Mouse (Mus musculus) embryonic facial prominence, embryonic 12.5 days (tissue): ENCODE data around the gene Cmip. TPM values are rescaled to one million over a fixed set of nuclear protein-coding genes. Genes with fewer than 3 reads are reported as not detected.

Experiments used
- ATAC-seq: fragments of 200-750 bp; cut with Nextera tagmentation; 2 replicates; pipeline ENCODE4 v1.8.0; 2017; ENCODE audit not compliant: insufficient number of reproducible peaks, insufficient read depth, low FRiP score, low TSS enrichment
- H3K27ac ChIP-seq: fragments of 300-500 bp; sonication (generic); 2 replicates; pipeline ENCODE4 v1.5.1; 2016; ENCODE audit warnings: mild to moderate bottlenecking
- H3K27me3 ChIP-seq: fragments of 300-500 bp; sonication (generic); 2 replicates; pipeline ENCODE4 v1.6.1; 2016; ENCODE audit warnings: mild to moderate bottlenecking, moderate library complexity
- H3K36me3 ChIP-seq: fragments of 300-500 bp; sonication (generic); 2 replicates; pipeline ENCODE4 v1.6.1; 2016; ENCODE audit warnings: mild to moderate bottlenecking
- H3K4me1 ChIP-seq: fragments of 300-500 bp; sonication (generic); 2 replicates; pipeline ENCODE4 v1.6.1; 2016
- H3K4me2 ChIP-seq: fragments of 300-500 bp; sonication (generic); replicated peaks from 2 replicates; pipeline ENCODE4 v1.6.1; 2016; ENCODE audit warnings: mild to moderate bottlenecking, moderate library complexity
- H3K4me3 ChIP-seq: fragments of 300-500 bp; sonication (generic); 2 replicates; pipeline ENCODE4 v1.5.1; 2016; ENCODE audit warnings: mild to moderate bottlenecking
- H3K9ac ChIP-seq: fragments of 300-500 bp; sonication (generic); 2 replicates; pipeline ENCODE4 v1.6.1; 2016; ENCODE audit warnings: mild to moderate bottlenecking, moderate library complexity
- H3K9me3 ChIP-seq: fragments of 300-500 bp; sonication (generic); 2 replicates; pipeline ENCODE4 v1.6.1; 2016; ENCODE audit warnings: mild to moderate bottlenecking, moderate library complexity
- whole genome bisulfite sequencing: fragments of 180-500 bp; shearing (Covaris S2); methylation state at CpG from one replicate; pipeline ENCODE4 v1.1.7; 2016; 5-methylcytosine and 5-hydroxymethylcytosine counted together
- microRNA-seq: library from miRNA; unstranded; fragments of <30 nt; microRNA quantifications from one replicate; pipeline ENCODE4, GENCODE M21; 2017
- polyA plus RNA-seq: library from polyadenylated mRNA; unstranded; fragments of >200 nt; fragmentation: Nextera tagmentation; extraction: Ambion mirVana; gene quantifications from 2 replicates; pipeline ENCODE4 v1.2.1, GENCODE M21; 2016

Cmip gene
- polyA plus RNA-seq, 1 experiment from 2014 or later: 16.8 TPM

DNA sequence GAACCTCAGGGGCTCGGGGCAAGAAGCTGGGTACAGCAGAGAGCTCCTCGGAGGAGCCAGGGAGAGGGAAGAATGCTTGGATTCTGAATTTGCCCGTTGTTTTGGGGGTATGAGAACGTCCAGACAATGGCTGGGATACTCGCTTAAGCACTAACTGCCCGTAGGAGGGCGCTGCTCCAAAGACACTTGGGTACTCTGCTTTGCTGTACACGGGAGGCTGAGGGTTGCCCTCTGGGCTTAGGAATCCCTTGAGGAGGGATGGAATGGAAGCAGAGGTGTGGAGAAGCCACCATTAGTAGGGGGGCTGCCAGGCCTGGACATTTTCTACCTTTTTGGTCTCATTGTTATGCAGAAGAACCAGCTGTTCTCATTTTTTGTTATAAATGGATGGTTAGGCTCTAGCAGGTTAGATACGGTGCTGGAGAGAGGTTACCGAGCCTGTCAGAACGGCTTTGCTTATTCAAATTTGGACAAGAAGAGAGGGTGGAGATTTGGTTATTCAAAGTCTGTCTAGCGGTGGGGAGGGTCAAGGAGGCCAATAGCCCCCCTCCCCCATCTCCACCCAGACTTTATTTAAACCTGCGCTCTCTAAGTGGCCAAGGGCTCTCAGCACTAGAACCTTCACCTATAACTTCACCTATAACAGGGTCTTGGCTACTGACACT is 246.7 kb downstream of the Cmip start:
- Histone ChIP-seq H3K36me3 (no peaks in the 10 kb centered on the region), H3K9me3 (no peaks in the 10 kb centered on the region)

DNA sequence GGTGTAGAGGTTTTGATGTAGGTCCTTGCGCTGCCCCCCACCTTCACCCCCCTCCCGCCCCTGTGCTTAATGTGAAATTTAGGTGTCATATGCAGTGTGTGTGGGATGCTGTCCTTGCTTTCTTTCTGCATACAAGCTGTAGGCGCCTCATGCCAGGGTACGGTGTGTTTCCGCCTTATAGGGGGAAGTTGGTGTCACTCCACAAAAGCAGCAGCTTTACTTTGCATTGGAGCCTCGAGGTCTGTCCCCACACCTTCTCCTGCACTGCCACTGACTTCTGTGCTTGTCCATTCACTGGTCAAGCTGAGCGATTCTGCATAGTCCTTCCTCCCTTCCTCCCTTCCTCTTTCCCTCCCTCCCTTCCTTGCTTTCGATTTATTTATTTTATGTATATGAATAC is 250.8 kb downstream of the Cmip start:
- 90% methylated on average over 8 of the region's 8 CpGs for WGBS
- Histone ChIP-seq H3K36me3 (no peaks in the 10 kb centered on the region), H3K4me1 (no peaks in the 10 kb centered on the region), H3K9ac (no peak overlapping the region), H3K4me2 (no peak overlapping the region), H3K9me3 (no peaks in the 10 kb centered on the region), H3K4me3 (no peak overlapping the region), H3K27me3 (no peaks in the 10 kb centered on the region), H3K27ac (no peak overlapping the region)
- no peak for ATAC-seq

More for the DNA sequence above, 246.7 kb downstream of the Cmip start:
- no peak overlapping the region for H3K9ac ChIP-seq
- H3K4me2 ChIP-seq: no peak overlapping the region
- peaks cover 9% of the 10 kb centered on the region for H3K27me3 ChIP-seq
- H3K27ac ChIP-seq: no peak overlapping the region
- 70% methylated on average over 13 of the region's 13 CpGs for WGBS
- ATAC-seq: no peak
- H3K4me3 ChIP-seq: no peak overlapping the region
- H3K4me1 ChIP-seq: peaks cover 8% of the 10 kb centered on the region; the same call in 1 of the 2 replicates

Small RNAs within 50 kb of the gene (microRNA-seq; reads per million reads assigned to microRNA genes)
- gene Mir7077 (not detected), gene Mir7078 (not detected)

Other genes with a start within 250 kb of the Cmip start
- gene Pkd1l2, start 174.6 kb upstream of the Cmip start, polyA plus RNA-seq: not detected in 2 replicates
- gene Bco1, start 161.2 kb upstream of the Cmip start, polyA plus RNA-seq: 0.15 and 0.38 TPM in 2 replicates
- gene Gan, start 98.9 kb upstream of the Cmip start, polyA plus RNA-seq: 3.4 and 3.5 TPM in 2 replicates
- 2.4 and 2.8 TPM in 2 replicates for gene Plcg2, start 241.2 kb downstream of the Cmip start, polyA plus RNA-seq